Mouse (Mus musculus): ENCODE measurements around the gene Rpl15.
"Not testable (repeated sequence)": the region's sequence is repeated elsewhere in the genome, so short reads cannot be mapped to it uniquely, and the experiment has no call there.

The Rpl15 gene

GRCm38 (mm10) chr14:18241786-18242185 is 29.4 kb downstream of the Rpl15 start:
- DNase-seq (ENCODE audit: low read depth, low spot score), result no peak

GRCm38 (mm10) chr14:18240132-18240531 is 31.1 kb downstream of the Rpl15 start:
- DNase-seq (ENCODE audit: low read depth, low spot score), result no peak

- DNase-seq (ENCODE audit: low read depth, low spot score), result peak; percentile 100
Measured at GRCm38 (mm10) chr14:18238750-18239731, 32.1 kb downstream of the Rpl15 start, which contains the start of gene Nr1d2. Gene Nr1d2, minus strand, starts transcription at chr14:18239127.

- DNase-seq (ENCODE audit: low read depth, low spot score), result peak; percentile 92
Measured at GRCm38 (mm10) chr14:18238131-18238749, 33.0 kb downstream of the Rpl15 start.

- DNase-seq (ENCODE audit: low read depth, low spot score), result peak; percentile 30
Measured at GRCm38 (mm10) chr14:18237381-18237780, 33.8 kb downstream of the Rpl15 start.

GRCm38 (mm10) chr14:18236496-18237235 is 34.5 kb downstream of the Rpl15 start:
- peak; percentile 63 for DNase-seq (ENCODE audit: low read depth, low spot score)

- peak; percentile 80 for DNase-seq (ENCODE audit: low read depth, low spot score)
Measured at GRCm38 (mm10) chr14:18233981-18234960, 36.9 kb downstream of the Rpl15 start.

- DNase-seq (ENCODE audit: low read depth, low spot score), result no peak
Measured at GRCm38 (mm10) chr14:18233076-18233475, 38.1 kb downstream of the Rpl15 start.

GRCm38 (mm10) chr14:18231866-18232265 is 39.3 kb downstream of the Rpl15 start:
- DNase-seq (ENCODE audit: low read depth, low spot score), result not testable (repeated sequence)

GRCm38 (mm10) chr14:18229751-18230150 is 41.4 kb downstream of the Rpl15 start:
- not testable (repeated sequence) for DNase-seq (ENCODE audit: low read depth, low spot score)

GRCm38 (mm10) chr14:18226181-18226580 is 45.0 kb downstream of the Rpl15 start:
- DNase-seq (ENCODE audit: low read depth, low spot score), result not testable (repeated sequence)

- not testable (repeated sequence) for DNase-seq (ENCODE audit: low read depth, low spot score)
Measured at GRCm38 (mm10) chr14:18225431-18225830, 45.8 kb downstream of the Rpl15 start.

- no peak for DNase-seq (ENCODE audit: low read depth, low spot score)
Measured at GRCm38 (mm10) chr14:18221977-18222376, 49.2 kb downstream of the Rpl15 start.

All from 3T3-L1 (cell line).